In genomic region chr12:35983472-35983871, GRCm38 (mm10) we compare ENCODE assay signal across 23 mouse cellular contexts. TPM values are rescaled to one million over a fixed set of nuclear protein-coding genes. Genes with fewer than 3 reads are reported as not detected.
DNase-seq lines count a peak whose midpoint lies in the region; ATAC-seq and TF ChIP-seq lines count a peak whose summit lies in the region.
"Had no signal": no experiment of that assay in that cellular context is flagged by ENCODE, and none has a peak within 500 bp of the region (broad histone marks: within the 10 kb centered on the region; RNA-seq: fewer than 3 reads in every experiment).

No protein-coding gene starts in this region.

- TF ChIP-seq CTCF in bone marrow macrophage, adult 2 months (IDR thresholded peaks at IDR 0.05; ENCODE audit: low read depth, low read length): no peak

- no peaks in the 10 kb centered on the region for H3K27me3 ChIP-seq in forebrain, embryonic 12.5 days
- H3K27me3 ChIP-seq: heart, embryonic 13.5 days; liver, embryonic 12.5 days; neural tube, embryonic 12.5 days; stomach, embryonic 15.5 days had no signal

- peak; percentile 92 for ATAC-seq in megakaryocyte, adult 5-6 weeks (ENCODE audit: poor library complexity, severe bottlenecking)
- ATAC-seq in forebrain, embryonic 12.5 days (ENCODE audit: low FRiP score): no peak
- ATAC-seq: activated CD4-positive, CD25-positive, alpha-beta regulatory T cell, adult 4 months; intestine, embryonic 16.5 days; liver, embryonic 12.5 days had no signal

- H3K4me2 ChIP-seq in forebrain, embryonic 12.5 days: no peak overlapping the region
- H3K4me2 ChIP-seq: heart, embryonic 13.5 days; liver, embryonic 12.5 days; neural tube, embryonic 12.5 days; stomach, embryonic 15.5 days had no signal

- peaks cover 6% of the 10 kb centered on the region for H3K4me1 ChIP-seq in bone marrow macrophage, adult 2 months (ENCODE audit: control insufficient read depth, insufficient read depth, low read length)
- H3K4me1 ChIP-seq in forebrain, embryonic 12.5 days: peaks cover 7% of the 10 kb centered on the region
- H3K4me1 ChIP-seq: neural tube, embryonic 12.5 days had no signal

- H3K9me3 ChIP-seq in forebrain, embryonic 12.5 days: no peaks in the 10 kb centered on the region
- H3K9me3 ChIP-seq: heart, embryonic 13.5 days; hindbrain, embryonic 10.5 days; liver, embryonic 12.5 days; neural tube, embryonic 12.5 days; stomach, embryonic 15.5 days had no signal

- TF ChIP-seq POLR2A in bone marrow macrophage, adult 2 months (IDR thresholded peaks at IDR 0.05; ENCODE audit: borderline replicate concordance, low read depth, low read length): no peak

- peak overlapping the region; percentile 25; the same call in 1 of the 2 replicates for H3K4me3 ChIP-seq in bone marrow macrophage, adult 2 months (ENCODE audit: insufficient read depth, low read length)
- H3K4me3 ChIP-seq in forebrain, embryonic 12.5 days (replicated peaks): no peak overlapping the region
- H3K4me3 ChIP-seq: heart, embryonic 13.5 days; hindbrain, embryonic 10.5 days; liver, embryonic 12.5 days; neural tube, embryonic 12.5 days; stomach, embryonic 15.5 days had no signal

- no peak overlapping the region for H3K27ac ChIP-seq in bone marrow macrophage, adult 2 months (ENCODE audit: insufficient read depth, low read depth, low read length)
- no peak overlapping the region for H3K27ac ChIP-seq in forebrain, embryonic 12.5 days
- H3K27ac ChIP-seq: heart, embryonic 13.5 days; hindbrain, embryonic 10.5 days; liver, embryonic 12.5 days; neural tube, embryonic 12.5 days; stomach, embryonic 15.5 days had no signal

- peak; percentile 16 for DNase-seq in lung, postnatal 25 days (ENCODE audit: low spot score)
- no peak for DNase-seq in lung, postnatal 4 days
- no peak for DNase-seq in gastrocnemius, postnatal 4 days (ENCODE audit: low spot score in 2 of 2)
- no peak for DNase-seq in frontal cortex, postnatal 10 days (ENCODE audit: low spot score in 2 of 2)
- DNase-seq: adrenal gland, postnatal 36 days; cerebellum, postnatal 25 days; gastrocnemius, postnatal 36 days; kidney, postnatal 10 days; lung, postnatal 14 days; midbrain, embryonic 14.5 days had no signal

- WGBS in forebrain, embryonic 12.5 days: 96% methylated on average over 9 of the region's 9 CpGs

- H3K9ac ChIP-seq in forebrain, embryonic 12.5 days: no peak overlapping the region
- H3K9ac ChIP-seq: heart, embryonic 13.5 days; liver, embryonic 12.5 days; neural tube, embryonic 12.5 days; stomach, embryonic 15.5 days had no signal

- H3K36me3 ChIP-seq in forebrain, embryonic 12.5 days (replicated peaks): no peaks in the 10 kb centered on the region
- H3K36me3 ChIP-seq: heart, embryonic 13.5 days; hindbrain, embryonic 10.5 days; liver, embryonic 12.5 days; neural tube, embryonic 12.5 days; stomach, embryonic 15.5 days had no signal

RNA-seq across cellular contexts. Expression of gene Agr2, which starts 9.2 kb away (rescaled TPM):
- polyA plus RNA-seq in bone marrow macrophage, adult 2 months (2012; ENCODE audit: insufficient read depth, insufficient read length, missing spikeins): not detected in 2 replicates
- not detected in 2 replicates for total RNA-seq in megakaryocyte, adult 5-6 weeks (2015)
- total RNA-seq in megakaryocyte, adult 5-6 weeks (2017): not detected in 2 replicates
- not detected for total RNA-seq in gastrocnemius, postnatal 4 days (2021)
- 0.33 and 0.36 TPM in 2 replicates for polyA plus RNA-seq in forebrain, embryonic 12.5 days (2016; fragmentation: Nextera tagmentation; extraction: Ambion mirVana)
- total RNA-seq: adrenal gland, postnatal 36 days; gastrocnemius, postnatal 36 days; layer of hippocampus, adult 8-10 months; left cerebral cortex, postnatal 10 days had no signal
- polyA plus RNA-seq: activated CD4-positive, CD25-positive, alpha-beta regulatory T cell, adult 4 months; embryonic facial prominence, embryonic 11.5 days; hindbrain, embryonic 10.5 days; liver, embryonic 12.5 days; midbrain, embryonic 14.5 days; neural tube, embryonic 12.5 days had no signal

RNA-seq across cellular contexts. Expression of gene Agr3, which starts 58.1 kb away (rescaled TPM):
- polyA plus RNA-seq in bone marrow macrophage, adult 2 months (2012; ENCODE audit: insufficient read depth, insufficient read length, missing spikeins): not detected in 2 replicates
- not detected in 2 replicates for total RNA-seq in megakaryocyte, adult 5-6 weeks (2015)
- total RNA-seq in megakaryocyte, adult 5-6 weeks (2017): not detected in 2 replicates
- not detected for total RNA-seq in gastrocnemius, postnatal 4 days (2021)
- polyA plus RNA-seq in forebrain, embryonic 12.5 days (2016; fragmentation: Nextera tagmentation; extraction: Ambion mirVana): 0.33 and 0.51 TPM in 2 replicates
- total RNA-seq: adrenal gland, postnatal 36 days; gastrocnemius, postnatal 36 days; layer of hippocampus, adult 8-10 months; left cerebral cortex, postnatal 10 days had no signal
- polyA plus RNA-seq: activated CD4-positive, CD25-positive, alpha-beta regulatory T cell, adult 4 months; heart, embryonic 13.5 days; hindbrain, embryonic 10.5 days; liver, embryonic 12.5 days; midbrain, embryonic 14.5 days; neural tube, embryonic 12.5 days had no signal

RNA-seq across cellular contexts. Expression of gene Tspan13, which starts 58.8 kb away (rescaled TPM):
- polyA plus RNA-seq in bone marrow macrophage, adult 2 months (2012; ENCODE audit: insufficient read depth, insufficient read length, missing spikeins): 14.5 and 18.1 TPM in 2 replicates
- total RNA-seq in megakaryocyte, adult 5-6 weeks (2015): 28.8 and 30.4 TPM in 2 replicates
- 20.3 and 21.4 TPM in 2 replicates for total RNA-seq in megakaryocyte, adult 5-6 weeks (2017)
- total RNA-seq in gastrocnemius, postnatal 4 days (2021): 10 to 100 TPM; 55.4 to 70.3 TPM
- 236 and 244 TPM in 2 replicates for polyA plus RNA-seq in forebrain, embryonic 12.5 days (2016; fragmentation: Nextera tagmentation; extraction: Ambion mirVana)
